Mouse (Mus musculus): ENCODE measurements at regions not wholly inside any gene's neighbourhood (a gene's known extent, or its start where the extent isn't known, plus 50 kb on each side); places are given as distances from the start of the nearest gene placed in this dataset.

- H3K9ac ChIP-seq (ENCODE audit: low read depth, low read length, severe bottlenecking), result no peak overlapping the region
- H3K4me1 ChIP-seq (ENCODE audit: control insufficient read depth, insufficient read depth, low read length), result peaks cover 8% of the 10 kb centered on the region; the same call in 1 of the 2 replicates
- H3K4me3 ChIP-seq (replicated peaks; ENCODE audit: low read length), result no peak overlapping the region
- 96% methylated on average over 14 of the region's 14 CpGs for WGBS
- H3K27me3 ChIP-seq (ENCODE audit: control insufficient read depth, insufficient read depth, low read length), result no peaks in the 10 kb centered on the region
- ATAC-seq (ENCODE audit: low FRiP score, low read depth) (no peak), DNase-seq (ENCODE audit: low spot score) (no peak)
- no peaks in the 10 kb centered on the region for H3K9me3 ChIP-seq (ENCODE audit: control insufficient read depth, low read length)
- H3K27ac ChIP-seq (replicated peaks; ENCODE audit: low read depth, low read length), result no peak overlapping the region
- H3K4me2 ChIP-seq (replicated peaks; ENCODE audit: low read depth, low read length, severe bottlenecking), result no peak overlapping the region
- TF ChIP-seq POLR2A (IDR thresholded peaks at IDR 0.05; ENCODE audit: borderline replicate concordance, extremely low read depth, insufficient read depth, insufficient read length), result no peak
- no peaks in the 10 kb centered on the region for H3K36me3 ChIP-seq (ENCODE audit: control insufficient read depth, insufficient read depth, low read length)
These were observed 97.0 kb upstream of the Oxgr1 start for GRCm38 (mm10) chr14:120139256-120139655.

- no peak for DNase-seq (ENCODE audit: low spot score)
- WGBS, result 84% methylated on average over 16 of the region's 16 CpGs
These were observed 97.4 kb upstream of the Oxgr1 start for GRCm38 (mm10) chr14:120139671-120140071.

GRCm38 (mm10) chr14:120140211-120140610 lies 98.0 kb upstream of the Oxgr1 start:
- Histone ChIP-seq H3K4me3 (replicated peaks; ENCODE audit: low read length) (no peak overlapping the region), H3K4me1 (ENCODE audit: control insufficient read depth, insufficient read depth, low read length) (peaks cover 8% of the 10 kb centered on the region; the same call in 1 of the 2 replicates), H3K27ac (replicated peaks; ENCODE audit: low read depth, low read length) (no peak overlapping the region), H3K9ac (ENCODE audit: low read depth, low read length, severe bottlenecking) (no peak overlapping the region), H3K4me2 (replicated peaks; ENCODE audit: low read depth, low read length, severe bottlenecking) (no peak overlapping the region), H3K36me3 (ENCODE audit: control insufficient read depth, insufficient read depth, low read length) (no peaks in the 10 kb centered on the region), H3K27me3 (ENCODE audit: control insufficient read depth, insufficient read depth, low read length) (no peaks in the 10 kb centered on the region), H3K9me3 (ENCODE audit: control insufficient read depth, low read length) (no peaks in the 10 kb centered on the region)
- ATAC-seq (ENCODE audit: low FRiP score, low read depth), result no peak
- no peak for TF ChIP-seq POLR2A (IDR thresholded peaks at IDR 0.05; ENCODE audit: borderline replicate concordance, extremely low read depth, insufficient read depth, insufficient read length)
- WGBS, result 89% methylated on average over 8 of the region's 8 CpGs
- DNase-seq (ENCODE audit: low spot score), result no peak

More at GRCm38 (mm10) chr14:120139671-120140071, 97.4 kb upstream of the Oxgr1 start:
- Histone ChIP-seq H3K9me3 (ENCODE audit: control insufficient read depth, low read length) (no peaks in the 10 kb centered on the region), H3K27ac (replicated peaks; ENCODE audit: low read depth, low read length) (no peak overlapping the region), H3K4me3 (replicated peaks; ENCODE audit: low read length) (no peak overlapping the region), H3K4me2 (replicated peaks; ENCODE audit: low read depth, low read length, severe bottlenecking) (no peak overlapping the region), H3K27me3 (ENCODE audit: control insufficient read depth, insufficient read depth, low read length) (no peaks in the 10 kb centered on the region), H3K4me1 (ENCODE audit: control insufficient read depth, insufficient read depth, low read length) (peaks cover 8% of the 10 kb centered on the region; the same call in 1 of the 2 replicates), H3K9ac (ENCODE audit: low read depth, low read length, severe bottlenecking) (no peak overlapping the region), H3K36me3 (ENCODE audit: control insufficient read depth, insufficient read depth, low read length) (no peaks in the 10 kb centered on the region)
- no peak for ATAC-seq (ENCODE audit: low FRiP score, low read depth)
- no peak for TF ChIP-seq POLR2A (IDR thresholded peaks at IDR 0.05; ENCODE audit: borderline replicate concordance, extremely low read depth, insufficient read depth, insufficient read length)

- TF ChIP-seq POLR2A (IDR thresholded peaks at IDR 0.05; ENCODE audit: borderline replicate concordance, extremely low read depth, insufficient read depth, insufficient read length), result no peak
- no peak for ATAC-seq (ENCODE audit: low FRiP score, low read depth)
- no peaks in the 10 kb centered on the region for H3K9me3 ChIP-seq (ENCODE audit: control insufficient read depth, low read length)
- no peak overlapping the region for H3K9ac ChIP-seq (ENCODE audit: low read depth, low read length, severe bottlenecking)
- no peak overlapping the region for H3K4me3 ChIP-seq (replicated peaks; ENCODE audit: low read length)
- H3K4me2 ChIP-seq (replicated peaks; ENCODE audit: low read depth, low read length, severe bottlenecking), result no peak overlapping the region
- no peak for DNase-seq (ENCODE audit: low spot score)
- H3K27ac ChIP-seq (replicated peaks; ENCODE audit: low read depth, low read length), result no peak overlapping the region
- H3K27me3 ChIP-seq (ENCODE audit: control insufficient read depth, insufficient read depth, low read length), result no peaks in the 10 kb centered on the region
- H3K36me3 ChIP-seq (ENCODE audit: control insufficient read depth, insufficient read depth, low read length), result no peaks in the 10 kb centered on the region
- H3K4me1 ChIP-seq (ENCODE audit: control insufficient read depth, insufficient read depth, low read length), result peaks cover 8% of the 10 kb centered on the region; the same call in 1 of the 2 replicates
- WGBS, result 73% methylated on average over 14 of the region's 14 CpGs
These were observed 98.8 kb upstream of the Oxgr1 start for GRCm38 (mm10) chr14:120140791-120141747.

GRCm38 (mm10) chr14:120142281-120142680 lies 100.0 kb upstream of the Oxgr1 start:
- H3K9ac ChIP-seq (ENCODE audit: low read depth, low read length, severe bottlenecking), result no peak overlapping the region
- no peak overlapping the region for H3K4me2 ChIP-seq (replicated peaks; ENCODE audit: low read depth, low read length, severe bottlenecking)
- no peak overlapping the region for H3K4me3 ChIP-seq (replicated peaks; ENCODE audit: low read length)
- H3K36me3 ChIP-seq (ENCODE audit: control insufficient read depth, insufficient read depth, low read length), result no peaks in the 10 kb centered on the region
- DNase-seq (ENCODE audit: low spot score) (no peak), ATAC-seq (ENCODE audit: low FRiP score, low read depth) (no peak)
- TF ChIP-seq POLR2A (IDR thresholded peaks at IDR 0.05; ENCODE audit: borderline replicate concordance, extremely low read depth, insufficient read depth, insufficient read length), result no peak
- H3K4me1 ChIP-seq (ENCODE audit: control insufficient read depth, insufficient read depth, low read length), result peaks cover 18% of the 10 kb centered on the region
- H3K9me3 ChIP-seq (ENCODE audit: control insufficient read depth, low read length), result no peaks in the 10 kb centered on the region
- WGBS, result 69% methylated on average over 4 of the region's 4 CpGs
- no peak overlapping the region for H3K27ac ChIP-seq (replicated peaks; ENCODE audit: low read depth, low read length)
- H3K27me3 ChIP-seq (ENCODE audit: control insufficient read depth, insufficient read depth, low read length), result no peaks in the 10 kb centered on the region

Measured in limb, embryonic 14.5 days (tissue).